Mouse (Mus musculus) stomach, embryonic 15.5 days (tissue): ENCODE data around the gene Zcchc17. TPM values are rescaled to one million over a fixed set of nuclear protein-coding genes. Genes with fewer than 3 reads are reported as not detected.

ENCODE experiments used
- ATAC-seq: fragments of 200-750 bp; cut with Nextera tagmentation; 2 replicates; pipeline ENCODE4 v1.8.0; 2017; ENCODE audit warnings: low read depth, moderate number of reproducible peaks, moderate TSS enrichment; ENCODE audit not compliant: insufficient read depth, low FRiP score
- H3K27ac ChIP-seq: fragments of 300-500 bp; sonication (generic); 2 replicates; pipeline ENCODE4 v1.5.1; 2015; ENCODE audit warnings: mild to moderate bottlenecking, inconsistent platforms
- H3K27me3 ChIP-seq: fragments of 300-500 bp; sonication (generic); replicated peaks from 2 replicates; pipeline ENCODE4 v1.6.1; 2015; ENCODE audit warnings: inconsistent platforms
- H3K36me3 ChIP-seq: fragments of 300-500 bp; sonication (generic); 2 replicates; pipeline ENCODE4 v1.6.1; 2015; ENCODE audit warnings: inconsistent platforms
- H3K4me1 ChIP-seq: fragments of 300-500 bp; sonication (generic); 2 replicates; pipeline ENCODE4 v1.6.1; 2015; ENCODE audit warnings: inconsistent platforms
- H3K4me2 ChIP-seq: fragments of 300-500 bp; sonication (generic); 2 replicates; pipeline ENCODE4 v1.6.1; 2015; ENCODE audit warnings: mild to moderate bottlenecking, inconsistent platforms
- H3K4me3 ChIP-seq: fragments of 300-500 bp; sonication (generic); replicated peaks from 2 replicates; pipeline ENCODE4 v1.5.1; 2015; ENCODE audit warnings: inconsistent platforms
- H3K9ac ChIP-seq: fragments of 300-500 bp; sonication (generic); 2 replicates; pipeline ENCODE4 v1.6.1; 2015; ENCODE audit warnings: inconsistent platforms
- H3K9me3 ChIP-seq: fragments of 300-500 bp; sonication (generic); 2 replicates; pipeline ENCODE4 v1.6.1; 2016; ENCODE audit warnings: inconsistent platforms
- WGBS: fragments of 180-500 bp; shearing (Covaris S2); methylation state at CpG from one replicate; pipeline ENCODE4 v1.1.7; 2015; 5-methylcytosine and 5-hydroxymethylcytosine counted together
- polyA plus RNA-seq: library from polyadenylated mRNA; unstranded; fragments of >200 nt; fragmentation: Nextera tagmentation; extraction: Ambion mirVana; gene quantifications from 2 replicates; pipeline ENCODE4 v1.2.1, GENCODE M21; 2015

The Zcchc17 gene
- polyA plus RNA-seq, 1 experiment from 2014 or later, result 64.9 TPM

- Histone ChIP-seq H3K4me3 (no peak overlapping the region), H3K36me3 (peaks cover 34% of the 10 kb centered on the region), H3K27ac (no peak overlapping the region), H3K27me3 (no peaks in the 10 kb centered on the region), H3K4me2 (no peak overlapping the region), H3K9me3 (no peaks in the 10 kb centered on the region), H3K9ac (no peak overlapping the region), H3K4me1 (no peaks in the 10 kb centered on the region)
- no peak for ATAC-seq
- WGBS, result 88% methylated on average over 16 of the region's 16 CpGs
These were observed 8.9 kb downstream of the Zcchc17 start for GRCm38 (mm10) chr4:130350690-130351422.

DNA sequence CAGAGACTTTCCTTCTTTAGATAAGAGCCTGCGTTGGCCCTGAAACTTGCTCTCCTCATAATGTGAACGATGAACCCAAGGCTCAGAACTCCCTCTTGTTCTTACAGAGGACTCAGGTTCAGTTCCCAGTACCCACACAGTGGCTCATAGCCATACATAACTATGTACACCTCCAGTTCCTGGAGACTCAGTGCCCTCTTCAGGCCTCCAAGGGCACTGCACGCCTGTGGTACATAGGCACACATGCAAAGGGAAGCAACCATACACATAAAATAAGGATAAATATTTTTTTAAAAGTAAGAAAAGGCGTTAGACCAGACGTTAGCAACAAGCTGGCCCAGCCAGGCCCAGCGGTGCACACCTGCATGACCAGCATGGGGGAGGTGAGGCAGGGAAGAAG, 10.1 kb downstream of the Zcchc17 start:
- Histone ChIP-seq H3K4me2 (no peak overlapping the region), H3K27ac (no peak overlapping the region), H3K9me3 (no peaks in the 10 kb centered on the region), H3K9ac (no peak overlapping the region), H3K36me3 (peaks cover 34% of the 10 kb centered on the region), H3K4me3 (no peak overlapping the region), H3K27me3 (no peaks in the 10 kb centered on the region), H3K4me1 (no peaks in the 10 kb centered on the region)
- WGBS, result 95% methylated on average over 6 of the region's 6 CpGs
- no peak for ATAC-seq

GRCm38 (mm10) chr4:130341691-130342090, 18.1 kb downstream of the Zcchc17 start:
- no peak for ATAC-seq
- Histone ChIP-seq H3K27ac (no peak overlapping the region), H3K4me2 (no peak overlapping the region), H3K9me3 (no peaks in the 10 kb centered on the region), H3K27me3 (no peaks in the 10 kb centered on the region), H3K9ac (no peak overlapping the region), H3K4me3 (no peak overlapping the region), H3K4me1 (0 out of 2 replicates have a peak, but pooled peaks cover 3% of the 10 kb centered on the region), H3K36me3 (peaks cover 9% of the 10 kb centered on the region; the same call in 1 of the 2 replicates)
- 25% methylated on average over 4 of the region's 4 CpGs for WGBS

DNA sequence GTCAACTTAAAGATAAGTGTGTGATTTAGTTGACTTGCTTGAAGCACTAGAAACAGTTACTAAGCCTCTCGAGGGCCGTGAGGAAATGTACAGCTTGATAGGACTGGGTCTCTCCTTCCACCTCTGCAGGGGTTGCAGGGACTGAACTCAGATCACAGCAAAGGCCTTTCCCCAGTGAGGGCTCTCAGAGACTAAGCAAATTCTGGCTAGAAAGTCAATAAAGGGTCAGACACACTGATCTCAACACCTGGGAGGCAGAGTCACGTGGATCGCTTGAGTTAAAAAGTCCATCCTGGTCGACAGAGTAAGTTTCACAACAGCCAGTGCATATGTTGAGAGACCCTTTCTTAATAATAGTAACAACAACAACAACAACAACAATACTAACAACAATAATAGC, 23.9 kb downstream of the Zcchc17 start:
- no peaks in the 10 kb centered on the region for H3K4me1 ChIP-seq
- no peak overlapping the region for H3K9ac ChIP-seq
- 75% methylated on average over 5 of the region's 5 CpGs for WGBS
- peaks cover 12% of the 10 kb centered on the region; the same call in 1 of the 2 replicates for H3K36me3 ChIP-seq
- no peak overlapping the region for H3K4me2 ChIP-seq
- no peaks in the 10 kb centered on the region for H3K9me3 ChIP-seq
- H3K4me3 ChIP-seq, result no peak overlapping the region
- no peak overlapping the region for H3K27ac ChIP-seq
- H3K27me3 ChIP-seq, result no peaks in the 10 kb centered on the region
- ATAC-seq, result no peak

DNA sequence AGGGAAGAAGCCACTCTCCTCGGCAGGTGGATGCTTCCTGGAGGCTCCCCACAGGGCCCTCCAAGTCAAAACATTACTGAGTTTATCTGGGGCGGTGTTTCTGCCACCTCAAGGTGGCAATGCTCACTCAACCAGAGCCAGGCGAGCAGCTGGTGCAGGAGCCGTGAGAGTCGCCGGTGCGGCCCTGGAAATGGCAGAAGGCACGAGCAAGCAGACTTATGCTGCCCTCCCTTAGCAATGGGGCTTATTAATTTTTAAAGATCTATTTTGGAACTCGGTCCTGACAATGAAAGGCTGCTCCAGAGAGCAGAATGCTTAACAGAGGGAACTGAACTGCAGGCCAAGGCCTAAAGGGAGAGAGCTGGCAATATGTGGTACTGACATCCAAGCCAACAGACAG, 32.4 kb downstream of the Zcchc17 start:
- 86% methylated on average over 9 of the region's 9 CpGs for WGBS
- H3K9ac ChIP-seq, result no peak overlapping the region
- peaks cover 29% of the 10 kb centered on the region for H3K36me3 ChIP-seq
- no peaks in the 10 kb centered on the region for H3K9me3 ChIP-seq
- no peak overlapping the region for H3K4me3 ChIP-seq
- H3K27ac ChIP-seq, result no peak overlapping the region
- H3K27me3 ChIP-seq, result no peaks in the 10 kb centered on the region
- no peak overlapping the region for H3K4me2 ChIP-seq
- ATAC-seq, result no peak
- no peaks in the 10 kb centered on the region for H3K4me1 ChIP-seq

- ATAC-seq, result no peak
- WGBS, result 95% methylated on average over 2 of the region's 2 CpGs
- Histone ChIP-seq H3K9ac (no peak overlapping the region), H3K27me3 (no peaks in the 10 kb centered on the region), H3K4me3 (no peak overlapping the region), H3K4me1 (no peaks in the 10 kb centered on the region), H3K9me3 (no peaks in the 10 kb centered on the region), H3K4me2 (no peak overlapping the region), H3K27ac (no peak overlapping the region), H3K36me3 (peaks cover 37% of the 10 kb centered on the region)
These were observed 34.3 kb downstream of the Zcchc17 start for GRCm38 (mm10) chr4:130325446-130325845.

- H3K27me3 ChIP-seq, result no peaks in the 10 kb centered on the region
- H3K9me3 ChIP-seq, result no peaks in the 10 kb centered on the region
- H3K27ac ChIP-seq, result no peak overlapping the region
- H3K9ac ChIP-seq, result no peak overlapping the region
- H3K4me2 ChIP-seq, result no peak overlapping the region
- no peaks in the 10 kb centered on the region for H3K4me1 ChIP-seq
- 73% methylated on average over 5 of the region's 5 CpGs for WGBS
- H3K4me3 ChIP-seq, result no peak overlapping the region
- H3K36me3 ChIP-seq, result peaks cover 40% of the 10 kb centered on the region
- no peak for ATAC-seq
These were observed 36.1 kb downstream of the Zcchc17 start for GRCm38 (mm10) chr4:130323607-130324006.

DNA sequence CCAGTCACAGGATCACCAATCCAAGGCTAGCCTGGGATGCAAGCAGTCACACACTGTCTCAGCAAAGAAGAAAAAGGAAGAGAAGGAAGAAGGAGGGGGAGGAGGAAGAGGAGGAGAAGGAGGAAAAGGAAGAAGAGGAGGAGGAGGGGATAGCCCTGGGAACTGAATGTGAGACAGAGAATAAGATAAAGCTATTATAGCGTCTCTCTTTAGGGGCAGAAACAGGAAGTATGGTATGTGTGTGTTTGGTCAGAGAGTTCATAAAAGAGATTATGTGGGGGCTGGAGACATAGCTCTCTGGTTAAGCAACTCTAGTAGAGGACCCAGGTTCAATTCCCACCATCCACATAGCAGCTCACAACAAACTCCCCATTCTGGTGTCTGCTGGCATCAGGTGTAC, 36.6 kb downstream of the Zcchc17 start:
- Histone ChIP-seq H3K27ac (no peak overlapping the region), H3K36me3 (peaks cover 37% of the 10 kb centered on the region), H3K9me3 (no peaks in the 10 kb centered on the region), H3K9ac (no peak overlapping the region), H3K27me3 (no peaks in the 10 kb centered on the region), H3K4me1 (no peaks in the 10 kb centered on the region), H3K4me2 (no peak overlapping the region), H3K4me3 (no peak overlapping the region)
- ATAC-seq, result no peak
- 68% methylated on average over 1 of the region's 1 CpGs for WGBS

- WGBS, result 73% methylated on average over 7 of the region's 7 CpGs
- H3K36me3 ChIP-seq, result peaks cover 32% of the 10 kb centered on the region
- no peak for ATAC-seq
These were observed 37.2 kb downstream of the Zcchc17 start for GRCm38 (mm10) chr4:130322567-130322966.

DNA sequence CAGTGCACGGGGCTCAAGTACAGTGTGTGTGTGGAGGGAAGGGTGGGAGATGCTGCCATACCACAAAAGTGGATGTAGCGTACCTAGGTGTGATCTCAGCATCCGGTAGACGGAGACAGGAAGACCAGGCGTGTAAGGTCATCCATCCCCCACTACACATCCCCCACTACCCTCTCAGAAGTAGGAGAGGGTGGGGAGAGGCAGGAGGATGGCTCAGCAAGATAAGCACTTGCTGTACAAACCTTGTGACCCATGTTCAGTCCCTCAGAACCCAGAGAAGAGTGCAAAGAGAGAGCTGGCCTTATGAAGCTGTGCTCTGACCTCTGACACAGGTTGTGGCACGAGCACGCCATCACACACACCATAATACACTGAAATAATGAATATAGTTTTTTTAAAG, 38.1 kb downstream of the Zcchc17 start:
- Histone ChIP-seq H3K4me1 (no peaks in the 10 kb centered on the region), H3K27ac (no peak overlapping the region), H3K9ac (no peak overlapping the region), H3K9me3 (no peaks in the 10 kb centered on the region), H3K4me3 (no peak overlapping the region), H3K36me3 (peaks cover 32% of the 10 kb centered on the region), H3K27me3 (no peaks in the 10 kb centered on the region), H3K4me2 (no peak overlapping the region)
- WGBS, result 93% methylated on average over 7 of the region's 7 CpGs
- no peak for ATAC-seq

More at GRCm38 (mm10) chr4:130322567-130322966, 37.2 kb downstream of the Zcchc17 start:
- Histone ChIP-seq H3K4me3 (no peak overlapping the region), H3K9me3 (no peaks in the 10 kb centered on the region), H3K4me1 (no peaks in the 10 kb centered on the region), H3K27ac (no peak overlapping the region), H3K9ac (no peak overlapping the region), H3K27me3 (no peaks in the 10 kb centered on the region), H3K4me2 (no peak overlapping the region)

DNA sequence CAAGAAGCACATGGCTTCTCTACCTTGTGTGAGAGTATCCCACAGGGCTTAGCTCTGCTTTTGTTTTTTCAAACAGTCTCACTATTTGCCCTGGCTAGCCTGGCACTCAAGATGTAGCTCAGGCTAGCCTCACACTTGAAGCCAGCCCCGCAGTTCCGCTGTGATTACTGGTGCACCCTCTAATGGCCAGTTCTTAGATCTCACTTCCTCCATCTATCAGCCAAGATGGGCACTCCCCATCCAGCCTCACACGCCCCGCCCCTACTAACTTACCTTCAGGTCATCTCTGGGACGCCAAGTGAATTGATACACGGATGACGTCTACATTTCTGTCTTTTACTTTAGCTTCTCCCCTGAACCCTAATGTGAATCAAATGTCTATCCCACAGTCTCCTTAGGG, 40.2 kb downstream of the Zcchc17 start:
- Histone ChIP-seq H3K4me1 (peaks cover 3% of the 10 kb centered on the region), H3K4me3 (no peak overlapping the region), H3K4me2 (no peak overlapping the region), H3K27ac (no peak overlapping the region), H3K36me3 (peaks cover 25% of the 10 kb centered on the region), H3K9me3 (no peaks in the 10 kb centered on the region), H3K9ac (no peak overlapping the region), H3K27me3 (no peaks in the 10 kb centered on the region)
- ATAC-seq, result no peak
- WGBS, result 81% methylated on average over 7 of the region's 7 CpGs

DNA sequence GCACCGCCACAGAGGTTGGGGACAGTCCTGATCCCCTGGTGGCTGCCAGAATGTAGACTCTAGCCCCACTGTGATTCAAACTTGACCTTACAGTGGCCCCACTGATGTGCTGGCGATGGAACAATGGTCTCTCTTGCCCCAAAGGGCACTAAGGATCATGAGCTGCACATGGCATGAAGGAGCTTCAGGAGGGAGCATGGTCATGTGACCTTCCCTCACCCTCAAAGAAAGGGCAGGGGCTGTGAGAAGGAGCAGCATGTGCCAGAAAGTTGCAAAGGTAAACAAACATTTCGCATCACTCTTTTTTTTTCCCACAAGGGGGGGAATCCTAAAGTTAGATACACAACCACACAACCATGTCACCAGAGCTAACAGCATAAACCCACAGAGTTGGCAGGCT, 41.6 kb downstream of the Zcchc17 start:
- Histone ChIP-seq H3K4me1 (peaks cover 3% of the 10 kb centered on the region), H3K4me2 (no peak overlapping the region), H3K36me3 (peaks cover 21% of the 10 kb centered on the region), H3K27ac (no peak overlapping the region), H3K9me3 (no peaks in the 10 kb centered on the region), H3K27me3 (no peaks in the 10 kb centered on the region), H3K4me3 (no peak overlapping the region), H3K9ac (no peak overlapping the region)
- ATAC-seq, result no peak
- 65% methylated on average over 3 of the region's 3 CpGs for whole genome bisulfite sequencing

DNA sequence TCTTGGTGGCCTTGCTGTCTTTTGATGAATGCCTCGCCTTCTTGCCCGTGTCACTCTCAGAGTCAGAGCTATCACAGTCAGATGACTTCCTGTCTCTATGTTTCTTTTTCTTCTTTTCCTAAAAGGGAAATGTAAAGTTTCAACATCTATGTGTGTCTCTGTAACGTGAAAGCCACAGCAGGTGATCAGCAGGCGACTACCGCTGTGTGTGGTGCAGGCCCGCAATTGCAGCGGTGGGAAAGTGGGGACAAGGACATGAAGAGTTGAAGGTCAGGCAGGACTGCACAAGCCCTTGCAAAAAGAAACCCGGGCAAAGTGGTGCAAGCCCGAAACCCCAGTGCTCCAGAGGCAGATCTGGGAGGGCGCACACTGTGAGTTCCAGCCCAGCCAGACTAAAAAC, 43.1 kb downstream of the Zcchc17 start:
- no peaks in the 10 kb centered on the region for H3K27me3 ChIP-seq
- H3K27ac ChIP-seq, result no peak overlapping the region
- peaks cover 17% of the 10 kb centered on the region; the same call in 1 of the 2 replicates for H3K36me3 ChIP-seq
- H3K4me3 ChIP-seq, result no peak overlapping the region
- H3K4me2 ChIP-seq, result no peak overlapping the region
- no peaks in the 10 kb centered on the region for H3K9me3 ChIP-seq
- ATAC-seq, result no peak
- peaks cover 3% of the 10 kb centered on the region for H3K4me1 ChIP-seq
- no peak overlapping the region for H3K9ac ChIP-seq
- WGBS, result 78% methylated on average over 10 of the region's 10 CpGs
